Mouse (Mus musculus) forebrain, embryonic 13.5 days (tissue): ENCODE results near the gene Nipal1. TPM values are rescaled to one million over a fixed set of nuclear protein-coding genes. Genes with fewer than 3 reads are reported as not detected.
A peak's percentile ranks its signal among the peaks of the same experiment; 100 is the strongest.

Source experiments
- ATAC-seq: fragments of 200-750 bp; cut with Nextera tagmentation; 2 replicates; pipeline ENCODE4 v1.8.0; 2017
- H3K27ac ChIP-seq: fragments of 300-500 bp; sonication (generic); 2 replicates; pipeline ENCODE4 v1.5.1; 2015; ENCODE audit warnings: inconsistent platforms, mild to moderate bottlenecking, moderate library complexity
- H3K27me3 ChIP-seq: fragments of 300-500 bp; sonication (generic); 2 replicates; pipeline ENCODE4 v1.6.1; 2015; ENCODE audit warnings: mild to moderate bottlenecking, inconsistent platforms
- H3K36me3 ChIP-seq: fragments of 300-500 bp; sonication (generic); 2 replicates; pipeline ENCODE4 v1.6.1; 2015; ENCODE audit warnings: mild to moderate bottlenecking, inconsistent platforms; ENCODE audit not compliant: poor library complexity, severe bottlenecking
- H3K4me1 ChIP-seq: fragments of 300-500 bp; sonication (generic); 2 replicates; pipeline ENCODE4 v1.6.1; 2015; ENCODE audit warnings: inconsistent platforms
- H3K4me2 ChIP-seq: fragments of 300-500 bp; sonication (generic); 2 replicates; pipeline ENCODE4 v1.6.1; 2015; ENCODE audit warnings: inconsistent platforms, mild to moderate bottlenecking, moderate library complexity
- H3K4me3 ChIP-seq: fragments of 300-500 bp; sonication (generic); 2 replicates; pipeline ENCODE4 v1.5.1; 2015; ENCODE audit warnings: mild to moderate bottlenecking, inconsistent platforms
- H3K9ac ChIP-seq: fragments of 300-500 bp; sonication (generic); 2 replicates; pipeline ENCODE4 v1.6.1; 2015; ENCODE audit warnings: mild to moderate bottlenecking, inconsistent platforms
- H3K9me3 ChIP-seq: fragments of 300-500 bp; sonication (generic); replicated peaks from 2 replicates; pipeline ENCODE4 v1.6.1; 2016; ENCODE audit warnings: inconsistent platforms
- WGBS: fragments of 180-500 bp; shearing (Covaris S2); methylation state at CpG from one replicate; pipeline ENCODE4 v1.1.7; 2015; 5-methylcytosine and 5-hydroxymethylcytosine counted together
- polyA plus RNA-seq: library from polyadenylated mRNA; unstranded; fragments of >200 nt; fragmentation: Nextera tagmentation; extraction: Ambion mirVana; gene quantifications from 2 replicates; pipeline ENCODE4 v1.2.1, GENCODE M21; 2015

The Nipal1 gene
- polyA plus RNA-seq, 1 experiment from 2014 or later, result 0.36 TPM

GRCm38 (mm10) chr5:72668351-72668750 is 20.8 kb downstream of the Nipal1 start:
- ATAC-seq, result no peak
- H3K27me3 ChIP-seq, result no peaks in the 10 kb centered on the region
- H3K9me3 ChIP-seq, result no peaks in the 10 kb centered on the region
- H3K9ac ChIP-seq, result no peak overlapping the region
- no peaks in the 10 kb centered on the region for H3K36me3 ChIP-seq
- H3K4me3 ChIP-seq, result no peak overlapping the region
- no peak overlapping the region for H3K27ac ChIP-seq
- peaks cover 10% of the 10 kb centered on the region for H3K4me1 ChIP-seq
- no peak overlapping the region for H3K4me2 ChIP-seq
- 95% methylated on average over 9 of the region's 9 CpGs for WGBS

GRCm38 (mm10) chr5:72671017-72671699 is 23.6 kb downstream of the Nipal1 start:
- peak; percentile 65; the same call in 1 of the 2 replicates for ATAC-seq
- H3K4me2 ChIP-seq, result no peak overlapping the region
- no peak overlapping the region for H3K4me3 ChIP-seq
- H3K9ac ChIP-seq, result no peak overlapping the region
- H3K9me3 ChIP-seq, result no peaks in the 10 kb centered on the region
- H3K4me1 ChIP-seq, result peaks cover 10% of the 10 kb centered on the region
- no peaks in the 10 kb centered on the region for H3K27me3 ChIP-seq
- WGBS, result 25% methylated on average over 8 of the region's 8 CpGs
- no peaks in the 10 kb centered on the region for H3K36me3 ChIP-seq
- peak overlapping the region; percentile 51 for H3K27ac ChIP-seq

DNA sequence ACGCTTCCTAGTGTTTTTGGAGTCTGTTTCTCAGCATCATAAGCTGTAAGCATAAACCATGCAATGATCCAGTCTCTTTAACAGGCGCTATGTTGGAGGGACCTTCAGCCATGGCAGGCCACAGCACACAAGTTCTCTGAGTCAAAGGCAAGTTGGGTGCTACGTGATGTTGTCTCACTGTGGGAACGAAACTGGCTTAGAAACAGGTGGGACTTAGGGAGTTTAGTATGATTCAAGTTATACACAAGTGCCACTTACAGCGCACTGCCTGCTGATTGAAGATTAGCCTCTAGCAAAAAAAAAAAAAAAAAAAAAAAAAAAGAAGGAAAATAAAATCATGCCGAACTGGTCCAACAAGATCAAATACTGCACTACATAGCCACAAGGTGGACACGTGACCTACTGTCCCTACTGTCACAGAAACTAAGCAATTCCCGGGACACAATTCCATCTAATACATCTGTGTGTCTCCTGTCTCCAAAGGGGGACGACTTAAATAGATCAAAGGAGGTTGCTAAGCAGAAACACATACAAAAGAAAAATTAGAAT is 27.5 kb downstream of the Nipal1 start:
- peaks cover 10% of the 10 kb centered on the region for H3K4me1 ChIP-seq
- H3K36me3 ChIP-seq, result no peaks in the 10 kb centered on the region
- WGBS, result 81% methylated on average over 9 of the region's 9 CpGs

DNA sequence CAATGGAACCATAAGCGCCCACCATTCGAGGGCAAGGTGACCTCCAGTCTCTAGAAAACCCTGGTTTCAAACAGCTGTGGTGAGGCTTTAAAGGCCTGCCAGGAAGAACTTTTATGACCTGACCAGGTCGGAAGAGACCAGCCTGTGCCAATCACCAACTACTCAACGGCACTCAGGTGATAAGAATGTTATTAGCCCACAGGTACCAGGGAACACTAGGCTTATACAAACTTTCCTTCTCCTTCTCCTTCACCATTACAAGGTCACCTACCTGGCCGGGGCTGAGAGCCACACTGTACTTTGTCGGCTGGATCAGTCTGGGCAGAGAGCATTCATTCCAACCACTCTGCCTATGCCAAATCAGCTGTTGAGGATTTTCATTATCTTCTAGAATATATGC is 33.9 kb downstream of the Nipal1 start:
- no peaks in the 10 kb centered on the region for H3K9me3 ChIP-seq
- H3K4me3 ChIP-seq, result no peak overlapping the region
- no peaks in the 10 kb centered on the region for H3K36me3 ChIP-seq
- no peaks in the 10 kb centered on the region for H3K4me1 ChIP-seq
- H3K27ac ChIP-seq, result no peak overlapping the region
- 89% methylated on average over 6 of the region's 6 CpGs for WGBS
- H3K27me3 ChIP-seq, result no peaks in the 10 kb centered on the region
- H3K9ac ChIP-seq, result no peak overlapping the region
- ATAC-seq, result no peak
- no peak overlapping the region for H3K4me2 ChIP-seq

More for the DNA sequence above, 27.5 kb downstream of the Nipal1 start:
- Histone ChIP-seq H3K4me2 (no peak overlapping the region), H3K27me3 (no peaks in the 10 kb centered on the region), H3K4me3 (no peak overlapping the region), H3K9ac (no peak overlapping the region), H3K9me3 (no peaks in the 10 kb centered on the region), H3K27ac (no peak overlapping the region)
- ATAC-seq, result no peak

- Histone ChIP-seq H3K36me3 (no peaks in the 10 kb centered on the region), H3K9me3 (no peaks in the 10 kb centered on the region), H3K4me2 (no peak overlapping the region), H3K27ac (no peak overlapping the region), H3K27me3 (no peaks in the 10 kb centered on the region), H3K9ac (no peak overlapping the region), H3K4me3 (no peak overlapping the region), H3K4me1 (no peaks in the 10 kb centered on the region)
- ATAC-seq, result no peak
- WGBS, result 88% methylated on average over 7 of the region's 7 CpGs
Measured at GRCm38 (mm10) chr5:72689556-72689955, 42.0 kb downstream of the Nipal1 start.

GRCm38 (mm10) chr5:72690516-72690915 is 42.9 kb downstream of the Nipal1 start:
- H3K27ac ChIP-seq, result no peak overlapping the region
- H3K27me3 ChIP-seq, result no peaks in the 10 kb centered on the region
- H3K9ac ChIP-seq, result no peak overlapping the region
- no peaks in the 10 kb centered on the region for H3K4me1 ChIP-seq
- no peaks in the 10 kb centered on the region for H3K36me3 ChIP-seq
- no peaks in the 10 kb centered on the region for H3K9me3 ChIP-seq
- ATAC-seq, result peak; percentile 61; the same call in 1 of the 2 replicates
- H3K4me2 ChIP-seq, result no peak overlapping the region
- 93% methylated on average over 5 of the region's 5 CpGs for WGBS
- no peak overlapping the region for H3K4me3 ChIP-seq

GRCm38 (mm10) chr5:72694684-72695083 is 47.1 kb downstream of the Nipal1 start:
- no peaks in the 10 kb centered on the region for H3K36me3 ChIP-seq
- no peak overlapping the region for H3K4me2 ChIP-seq
- H3K27ac ChIP-seq, result no peak overlapping the region
- peaks cover 16% of the 10 kb centered on the region; the same call in 1 of the 2 replicates for H3K4me1 ChIP-seq
- 92% methylated on average over 2 of the region's 2 CpGs for WGBS
- H3K4me3 ChIP-seq, result no peak overlapping the region
- H3K27me3 ChIP-seq, result no peaks in the 10 kb centered on the region
- H3K9ac ChIP-seq, result no peak overlapping the region
- ATAC-seq, result no peak
- no peaks in the 10 kb centered on the region for H3K9me3 ChIP-seq

DNA sequence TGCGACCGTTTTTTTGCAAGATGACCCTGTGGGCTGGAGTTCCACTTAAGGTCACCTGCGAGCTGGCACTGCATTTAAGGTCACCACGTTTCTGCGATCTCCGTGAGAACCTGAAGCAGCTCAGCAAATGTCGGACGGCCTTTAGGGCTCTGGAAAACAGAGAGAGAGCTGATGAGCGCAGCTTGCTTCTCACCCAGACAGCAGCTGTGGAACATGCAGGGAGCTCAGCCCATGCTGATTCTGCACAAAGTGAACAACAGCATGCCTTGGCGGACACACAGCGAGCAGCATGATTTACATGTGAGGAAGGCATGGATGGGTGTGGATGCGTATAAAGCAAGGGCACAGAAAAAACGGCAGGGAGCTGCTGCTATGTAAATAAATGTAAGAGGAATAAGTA is 48.9 kb downstream of the Nipal1 start:
- Histone ChIP-seq H3K9me3 (no peaks in the 10 kb centered on the region), H3K4me3 (no peak overlapping the region), H3K27ac (no peak overlapping the region), H3K9ac (no peak overlapping the region), H3K4me1 (peaks cover 16% of the 10 kb centered on the region; the same call in 1 of the 2 replicates), H3K36me3 (no peaks in the 10 kb centered on the region), H3K4me2 (no peak overlapping the region), H3K27me3 (no peaks in the 10 kb centered on the region)
- ATAC-seq, result no peak
- 76% methylated on average over 13 of the region's 13 CpGs for WGBS

DNA sequence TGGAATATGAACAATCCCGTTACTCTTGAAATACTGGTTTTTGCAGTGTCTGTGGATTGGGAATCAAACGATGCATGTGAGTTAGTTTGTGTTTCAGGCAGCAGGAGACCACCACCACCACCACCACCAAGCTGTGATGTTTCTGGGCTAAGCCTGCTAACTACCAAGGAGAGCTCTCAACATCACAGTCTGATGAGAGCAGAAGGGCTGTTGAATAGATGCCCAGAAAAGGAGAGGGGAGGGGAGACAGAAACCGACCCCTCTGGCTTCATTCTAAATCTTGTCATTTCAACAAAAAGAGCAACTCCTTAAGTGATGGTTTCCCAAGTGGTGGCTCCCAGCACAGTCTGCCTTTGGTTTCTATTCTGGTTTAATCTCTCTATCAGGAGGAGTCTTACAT is 50.7 kb downstream of the Nipal1 start:
- H3K4me3 ChIP-seq, result no peak overlapping the region
- H3K27me3 ChIP-seq, result no peaks in the 10 kb centered on the region
- no peak overlapping the region for H3K9ac ChIP-seq
- ATAC-seq, result peak; percentile 79
- 55% methylated on average over 3 of the region's 3 CpGs for WGBS
- no peak overlapping the region for H3K4me2 ChIP-seq
- no peaks in the 10 kb centered on the region for H3K36me3 ChIP-seq
- no peaks in the 10 kb centered on the region for H3K9me3 ChIP-seq
- no peak overlapping the region for H3K27ac ChIP-seq
- H3K4me1 ChIP-seq, result peaks cover 16% of the 10 kb centered on the region; the same call in 1 of the 2 replicates

GRCm38 (mm10) chr5:72698818-72699499 is 51.4 kb downstream of the Nipal1 start:
- Histone ChIP-seq H3K27ac (no peak overlapping the region), H3K4me1 (peaks cover 16% of the 10 kb centered on the region; the same call in 1 of the 2 replicates), H3K9ac (no peak overlapping the region), H3K27me3 (no peaks in the 10 kb centered on the region), H3K4me3 (no peak overlapping the region), H3K4me2 (no peak overlapping the region), H3K9me3 (no peaks in the 10 kb centered on the region), H3K36me3 (no peaks in the 10 kb centered on the region)
- ATAC-seq, result peak; percentile 34; the same call in 1 of the 2 replicates
- WGBS, result 53% methylated on average over 7 of the region's 7 CpGs

DNA sequence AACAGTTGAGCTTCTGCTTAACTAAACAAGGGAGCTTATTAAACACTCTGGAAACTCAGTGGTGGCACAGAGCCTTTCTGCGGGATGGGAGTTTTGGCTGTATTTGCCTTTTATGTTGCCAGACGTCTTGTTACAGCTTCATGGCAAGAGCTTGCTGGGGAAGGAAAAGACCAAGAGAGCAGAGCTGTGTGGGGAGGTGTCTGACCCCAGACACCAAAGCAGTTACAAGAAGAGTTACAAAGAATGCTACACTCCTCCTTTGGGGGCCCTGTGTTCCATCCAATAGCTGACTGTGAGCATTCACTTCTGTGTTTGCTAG is 51.9 kb downstream of the Nipal1 start:
- no peaks in the 10 kb centered on the region for H3K27me3 ChIP-seq
- WGBS, result 7% methylated on average over 2 of the region's 2 CpGs
- no peak overlapping the region for H3K9ac ChIP-seq
- no peak for ATAC-seq
- H3K36me3 ChIP-seq, result no peaks in the 10 kb centered on the region
- H3K4me1 ChIP-seq, result peaks cover 16% of the 10 kb centered on the region; the same call in 1 of the 2 replicates
- H3K27ac ChIP-seq, result no peak overlapping the region
- H3K4me3 ChIP-seq, result no peak overlapping the region
- H3K4me2 ChIP-seq, result no peak overlapping the region
- no peaks in the 10 kb centered on the region for H3K9me3 ChIP-seq

- peaks cover 16% of the 10 kb centered on the region; the same call in 1 of the 2 replicates for H3K4me1 ChIP-seq
- H3K9ac ChIP-seq, result no peak overlapping the region
- no peaks in the 10 kb centered on the region for H3K36me3 ChIP-seq
- no peak overlapping the region for H3K4me2 ChIP-seq
- H3K27ac ChIP-seq, result no peak overlapping the region
- H3K27me3 ChIP-seq, result no peaks in the 10 kb centered on the region
- no peak overlapping the region for H3K4me3 ChIP-seq
- no peak for ATAC-seq
- no peaks in the 10 kb centered on the region for H3K9me3 ChIP-seq
Measured at GRCm38 (mm10) chr5:72702202-72702601, 54.6 kb downstream of the Nipal1 start.
